Mouse (Mus musculus) small intestine, adult 2 months (tissue): ENCODE results near the gene Pip4k2a.

ENCODE experiments used
- CTCF ChIP-seq: fragments of 200-500 bp; IDR thresholded peaks from 2 replicates; pipeline ENCODE4 v1.5.1; 2012; ENCODE audit warnings: low read depth, mild to moderate bottlenecking, control low read depth, inconsistent platforms, low read length, moderate library complexity, mixed read lengths; ENCODE audit not compliant: insufficient replicate concordance, insufficient read length; ENCODE audit errors: extremely low read depth
- POLR2A ChIP-seq: fragments of 200-500 bp; IDR thresholded peaks from 2 replicates; pipeline ENCODE4 v1.6.1; 2012; ENCODE audit warnings: low read depth, mild to moderate bottlenecking, control low read depth, inconsistent platforms, low read length, moderate library complexity

- TF ChIP-seq CTCF (no peak), POLR2A (no peak)
Observed at GRCm38 (mm10) chr2:18909713-18910112, 88.2 kb downstream of the Pip4k2a start.
